Mouse (Mus musculus) left cerebral cortex, postnatal 4 days (tissue): ENCODE measurements around the gene 1110059E24Rik. TPM values are rescaled to one million over a fixed set of nuclear protein-coding genes. Genes with fewer than 3 reads are reported as not detected.

ENCODE experiments used
- DNase-seq: peaks from one replicate; pipeline ENCODE4 v3.0.0-alpha.2; 2022
- intact Hi-C: fragments of 180-260 bp; cut with DNase I; formaldehyde crosslinking; loops from one replicate; pipeline ENCODE4 v1.15.1; 2025
- total RNA-seq, 2 experiments: library from RNA; stranded (reverse); gene quantifications; 2 replicates each; pipeline ENCODE4 v1.2.3; 2021

Gene 1110059E24Rik
- total RNA-seq, 2 experiments from 2014 or later, result 24.1 to 28.9 TPM

- DNase-seq, result no peak
- intact Hi-C loops, result no loop called here
These were observed 71.4 kb downstream of the 1110059E24Rik start for GRCm38 (mm10) chr19:21581404-21581803.

- intact Hi-C loops, result loop anchor here (10.0 kb wide), 2 partner anchors 155 to 725 kb away; no protein-coding TSS in a partner anchor
- no peak for DNase-seq
These were observed 72.9 kb downstream of the 1110059E24Rik start for GRCm38 (mm10) chr19:21579896-21580295.

- intact Hi-C loops, result loop anchor here (10.0 kb wide), 2 partner anchors 157 to 727 kb away; no protein-coding TSS in a partner anchor
- DNase-seq, result no peak
These were observed 75.3 kb downstream of the 1110059E24Rik start for GRCm38 (mm10) chr19:21577443-21577842.

- DNase-seq, result no peak
- intact Hi-C loops, result loop anchor here (5.0 to 10.0 kb wide), 3 partner anchors 80 to 733 kb away; partner anchors contain the start of genes 1110059E24Rik and Abhd17b
These were observed 80.8 kb downstream of the 1110059E24Rik start for GRCm38 (mm10) chr19:21571986-21572385.

- intact Hi-C loops, result loop anchor here (5.0 to 10.0 kb wide), 3 partner anchors 81 to 733 kb away; partner anchors contain the start of genes 1110059E24Rik and Abhd17b
- peak; percentile 89 for DNase-seq
These were observed 81.4 kb downstream of the 1110059E24Rik start for GRCm38 (mm10) chr19:21571223-21571980.

GRCm38 (mm10) chr19:21570778-21571177 lies 82.0 kb downstream of the 1110059E24Rik start:
- intact Hi-C loops, result loop anchor here (5.0 to 10.0 kb wide), 3 partner anchors 82 to 734 kb away; partner anchors contain the start of genes 1110059E24Rik and Abhd17b
- no peak for DNase-seq

GRCm38 (mm10) chr19:21568528-21569185 lies 84.1 kb downstream of the 1110059E24Rik start:
- intact Hi-C loops, result loop anchor here (10.0 kb wide), 4 partner anchors 94 to 764 kb away; partner anchors contain the start of genes Gda and Zfand5
- no peak for DNase-seq

- intact Hi-C loops, result loop anchor here (10.0 kb wide), 4 partner anchors 93 to 763 kb away; partner anchors contain the start of genes Gda and Zfand5
- no peak for DNase-seq
These were observed 84.8 kb downstream of the 1110059E24Rik start for GRCm38 (mm10) chr19:21567933-21568332.

GRCm38 (mm10) chr19:21566484-21566883 lies 86.3 kb downstream of the 1110059E24Rik start:
- intact Hi-C loops, result loop anchor here (10.0 kb wide), 4 partner anchors 92 to 762 kb away; partner anchors contain the start of genes Gda and Zfand5
- DNase-seq, result no peak

GRCm38 (mm10) chr19:21564461-21564797 lies 88.3 kb downstream of the 1110059E24Rik start:
- DNase-seq, result no peak
- intact Hi-C loops, result loop anchor here (1.0 to 10.0 kb wide), 5 partner anchors 90 to 760 kb away; partner anchors contain the start of genes Gda and Zfand5

GRCm38 (mm10) chr19:21563789-21564460 lies 88.9 kb downstream of the 1110059E24Rik start:
- peak; percentile 78 for DNase-seq
- intact Hi-C loops, result loop anchor here (1.0 to 10.0 kb wide), 5 partner anchors 89 to 759 kb away; partner anchors contain the start of genes Gda and Zfand5

GRCm38 (mm10) chr19:21562996-21563395 lies 89.8 kb downstream of the 1110059E24Rik start:
- intact Hi-C loops, result loop anchor here (10.0 kb wide), 4 partner anchors 88 to 758 kb away; partner anchors contain the start of genes Gda and Zfand5
- no peak for DNase-seq

GRCm38 (mm10) chr19:21552801-21553200 lies 100.0 kb downstream of the 1110059E24Rik start:
- intact Hi-C loops, result no loop called here
- DNase-seq, result no peak

- intact Hi-C loops, result no loop called here
- DNase-seq, result no peak
These were observed 100.7 kb downstream of the 1110059E24Rik start for GRCm38 (mm10) chr19:21551921-21552536.

GRCm38 (mm10) chr19:21549713-21550112 lies 103.1 kb downstream of the 1110059E24Rik start:
- no peak for DNase-seq
- intact Hi-C loops, result no loop called here

GRCm38 (mm10) chr19:21548947-21549346 lies 103.8 kb downstream of the 1110059E24Rik start:
- intact Hi-C loops, result no loop called here
- no peak for DNase-seq

GRCm38 (mm10) chr19:21537125-21537524 lies 115.7 kb downstream of the 1110059E24Rik start:
- intact Hi-C loops, result no loop called here
- DNase-seq, result no peak
